Mouse (Mus musculus) CD4-positive, CD25-positive, alpha-beta regulatory T cell, adult 4 months (primary cell): ENCODE measurements around the gene Rnase13. TPM values are rescaled to one million over a fixed set of nuclear protein-coding genes. Genes with fewer than 3 reads are reported as not detected.

ENCODE experiments used
- ATAC-seq: one replicate; pipeline ENCODE4 v1.8.0; 2017
- polyA plus RNA-seq, 2 experiments: library from polyadenylated mRNA; unstranded; fragments of 100-300 nt; shearing (Covaris generic); gene quantifications; one replicate each; pipeline ENCODE4 v1.2.1; 2017

Gene Rnase13
- polyA plus RNA-seq, 2 experiments from 2014 or later = not detected

- ATAC-seq = peak; percentile 94
Measured at GRCm38 (mm10) chr14:51913062-51913959, 9.3 kb downstream of the Rnase13 start.

GRCm38 (mm10) chr14:51912391-51913061 is 10.0 kb downstream of the Rnase13 start:
- peak; percentile 3 for ATAC-seq

- ATAC-seq = no peak
Measured at GRCm38 (mm10) chr14:51911301-51911700, 11.3 kb downstream of the Rnase13 start.

- ATAC-seq = no peak
Measured at GRCm38 (mm10) chr14:51906102-51906501, 16.5 kb downstream of the Rnase13 start.

- peak; percentile 63 for ATAC-seq
Measured at GRCm38 (mm10) chr14:51904706-51905105, 17.9 kb downstream of the Rnase13 start.

GRCm38 (mm10) chr14:51903782-51904181 is 18.8 kb downstream of the Rnase13 start:
- ATAC-seq = no peak

GRCm38 (mm10) chr14:51902806-51903710 is 19.5 kb downstream of the Rnase13 start:
- ATAC-seq = peak; percentile 91

GRCm38 (mm10) chr14:51899351-51899750 is 23.2 kb downstream of the Rnase13 start:
- ATAC-seq = no peak

GRCm38 (mm10) chr14:51896539-51897170 is 25.9 kb downstream of the Rnase13 start:
- no peak for ATAC-seq

- ATAC-seq = no peak
Measured at GRCm38 (mm10) chr14:51896019-51896418, 26.6 kb downstream of the Rnase13 start.

- no peak for ATAC-seq
Measured at GRCm38 (mm10) chr14:51895071-51895470, 27.5 kb downstream of the Rnase13 start.

GRCm38 (mm10) chr14:51893809-51894208 is 28.8 kb downstream of the Rnase13 start:
- ATAC-seq = no peak

- no peak for ATAC-seq
Measured at GRCm38 (mm10) chr14:51893094-51893794, 29.3 kb downstream of the Rnase13 start.

- peak; percentile 75 for ATAC-seq
Measured at GRCm38 (mm10) chr14:51892191-51892939, 30.2 kb downstream of the Rnase13 start, which contains the start of gene Slc39a2. Slc39a2 (plus strand) TSS chr14:51892889.

GRCm38 (mm10) chr14:51889833-51890232 is 32.7 kb downstream of the Rnase13 start:
- ATAC-seq = no peak

- no peak for ATAC-seq
Measured at GRCm38 (mm10) chr14:51886051-51886450, 36.5 kb downstream of the Rnase13 start.

GRCm38 (mm10) chr14:51884598-51885331 is 37.8 kb downstream of the Rnase13 start, which contains the start of gene Mettl17:
Mettl17 (plus strand) TSS chr14:51884842.
- peak; percentile 92 for ATAC-seq

GRCm38 (mm10) chr14:51884031-51884544 is 38.5 kb downstream of the Rnase13 start:
- ATAC-seq = no peak

GRCm38 (mm10) chr14:51883527-51884030 is 39.0 kb downstream of the Rnase13 start:
- peak; percentile 66 for ATAC-seq
